Mouse (Mus musculus) left cerebral cortex, postnatal 25 days (tissue): Measurements from ENCODE around the gene Gm20715. TPM values are rescaled to one million over a fixed set of nuclear protein-coding genes. Genes with fewer than 3 reads are reported as not detected.
"Not testable (repeated sequence)": the region's sequence is repeated elsewhere in the genome, so short reads cannot be mapped to it uniquely, and the experiment has no call there.

Experiments used
- DNase-seq, 2 experiments: peaks; one replicate each; pipeline ENCODE4 v3.0.0; 2022; ENCODE audit warnings: low spot score in 2 of 2, mixed read lengths in 1 of 2
- intact Hi-C: fragments of 180-260 bp; cut with DNase I; formaldehyde crosslinking; loops from one replicate; pipeline ENCODE4 v1.15.1; 2025
- total RNA-seq, 2 experiments: library from RNA; stranded (reverse); gene quantifications; 2 replicates each; pipeline ENCODE4 v1.2.3; 2021

The Gm20715 gene
- total RNA-seq: under 1 TPM; 0.09 to 0.16 TPM

DNA sequence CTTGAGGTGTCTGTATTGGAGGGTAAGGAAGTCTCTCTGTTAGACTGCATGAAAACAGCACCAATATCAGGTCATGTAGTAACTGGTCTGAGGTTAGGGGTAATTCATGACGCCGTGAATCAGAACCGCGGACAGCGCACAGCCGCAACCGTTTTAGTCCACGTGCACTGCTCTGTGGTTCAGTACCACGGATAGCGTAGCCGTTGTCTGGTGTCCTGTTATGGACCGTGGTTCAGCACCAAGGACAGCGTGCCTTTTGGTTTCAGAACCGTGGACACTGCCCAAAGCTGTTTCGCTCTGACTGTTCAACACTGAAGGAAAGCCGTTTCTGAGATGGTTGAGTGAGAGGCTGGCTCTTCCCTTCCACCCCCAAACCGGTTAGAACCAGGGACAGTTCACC is at the start of gene Gm20715:
TSS of gene Gm20715 (plus strand) at position 235 of the 400 bp plus-strand sequence.
- intact Hi-C loops: no loop called here
- peak; percentile 70 to 71 for DNase-seq

DNA sequence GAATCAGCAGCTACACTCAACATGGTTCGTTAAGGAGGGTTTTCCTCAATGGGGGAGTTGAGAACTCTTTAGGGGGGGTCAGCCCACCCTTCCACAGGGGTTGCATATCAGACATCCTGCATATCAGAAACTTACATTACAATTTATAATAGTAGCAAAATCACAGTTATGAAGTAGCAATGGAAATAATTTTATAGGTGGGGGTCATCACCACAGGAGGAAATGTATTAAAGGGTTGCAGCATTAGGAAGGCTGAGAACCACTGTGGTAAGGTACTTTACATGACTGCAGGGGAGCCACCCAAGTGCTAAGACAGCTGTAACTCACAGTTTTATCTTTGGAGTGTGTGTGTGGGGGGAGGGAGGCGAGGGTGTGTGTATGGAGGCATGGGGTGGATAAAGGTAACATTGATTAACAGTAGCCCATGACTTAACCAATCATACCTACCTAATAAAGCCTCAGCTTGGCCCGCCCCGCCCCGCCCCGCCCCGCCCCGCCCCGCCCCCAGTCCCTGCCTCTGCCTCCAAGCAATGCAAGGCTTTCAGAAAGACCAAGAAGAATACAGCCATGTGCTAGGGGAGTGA is 49.5 kb upstream of the Gm20715 start:
- DNase-seq: no peak
- intact Hi-C loops: loop anchor here (5.0 to 10.0 kb wide), 3 partner anchors 334 to 937 kb away; partner anchors contain the start of gene Zim1

DNA sequence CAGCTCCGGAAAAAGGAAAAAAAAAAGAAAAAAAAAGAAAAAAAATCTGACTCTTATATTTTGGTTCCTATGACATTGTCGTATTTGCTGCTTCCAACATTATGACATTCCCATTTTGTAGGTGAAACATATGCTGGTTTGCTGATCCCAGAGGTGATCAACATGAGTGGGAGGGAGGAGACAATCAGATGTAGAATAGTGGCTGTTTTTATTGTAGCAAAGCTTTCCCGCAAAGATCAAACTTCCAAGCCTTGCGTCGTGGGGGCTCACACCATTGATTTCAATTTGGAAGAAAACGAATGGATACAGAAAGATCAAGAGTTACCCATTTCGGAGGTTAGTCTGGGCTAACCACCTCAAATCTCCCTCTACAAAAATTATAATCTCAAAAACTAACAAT is 48.3 kb upstream of the Gm20715 start:
- DNase-seq: no peak
- intact Hi-C loops: loop anchor here (2.0 to 10.0 kb wide), 5 partner anchors 19 to 936 kb away; partner anchors contain the start of genes Gm3854, Zfp28 and Zim1

DNA sequence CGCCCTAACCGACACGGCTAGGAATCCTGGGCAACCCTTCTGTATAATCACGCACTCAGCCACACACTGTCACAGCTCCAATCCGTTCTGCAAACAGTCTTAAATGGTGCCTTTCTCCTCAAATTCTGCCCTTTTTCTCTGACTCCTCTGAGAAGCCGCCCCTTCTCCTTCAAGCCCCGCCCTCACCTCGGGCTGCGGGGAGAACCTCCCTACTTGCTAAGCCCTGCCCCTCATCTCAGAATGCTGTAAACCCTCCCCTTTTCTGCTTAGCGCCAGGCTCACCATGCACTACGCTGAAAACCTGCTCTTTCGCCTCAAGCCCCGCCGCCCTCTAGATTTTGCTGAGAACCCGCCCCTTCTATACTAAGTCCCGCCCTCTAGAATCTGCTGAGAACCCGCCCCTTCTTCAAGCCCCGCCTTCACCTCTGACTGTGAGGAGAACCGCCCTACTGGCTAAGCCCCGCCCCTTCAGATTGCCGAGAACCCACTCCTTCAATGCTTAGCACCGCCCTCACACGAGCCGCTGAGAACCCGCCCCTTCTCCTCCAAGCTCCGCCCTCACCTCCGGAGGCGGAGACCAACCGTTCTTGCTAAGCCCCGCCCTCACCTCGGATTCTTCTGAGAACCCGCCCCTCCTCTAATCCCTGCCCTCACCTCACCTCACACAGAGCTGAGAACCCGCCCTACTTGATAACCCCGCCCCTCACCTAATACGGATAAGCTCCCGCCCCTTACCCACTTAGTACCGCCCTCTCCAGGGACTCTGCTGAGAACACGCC is 47.6 kb upstream of the Gm20715 start:
- peak; percentile 96 to 100 for DNase-seq

DNA sequence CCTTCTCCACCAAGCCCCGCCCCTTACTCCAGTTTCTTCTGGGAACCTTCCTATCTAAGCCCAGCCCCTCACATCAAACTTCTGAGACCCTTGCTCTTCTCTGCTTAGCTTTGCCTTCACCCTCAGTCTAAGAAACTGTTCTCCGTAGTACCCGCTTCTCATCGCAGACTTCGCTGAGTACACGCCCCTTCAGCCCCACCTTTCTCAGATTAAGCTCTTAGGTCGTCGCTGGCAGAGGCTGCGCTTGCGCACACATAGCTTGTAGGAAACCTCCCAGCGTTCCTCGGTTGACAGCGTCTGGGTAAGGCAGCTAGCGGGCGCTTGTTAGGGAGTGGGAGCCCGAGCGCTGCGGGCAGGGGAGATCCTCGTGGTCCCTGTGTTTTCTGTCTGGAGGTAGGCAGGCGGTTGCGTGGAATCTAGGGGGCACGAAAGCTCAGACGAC is 47.0 kb upstream of the Gm20715 start, which contains the start of gene Zfp78:
TSS of gene Zfp78 (plus strand) at position 234 of the 442 bp plus-strand sequence.
- intact Hi-C loops: loop anchor here (2.0 to 10.0 kb wide), 5 partner anchors 20 to 934 kb away; partner anchors contain the start of genes Gm3854, Zfp28 and Zim1
- peak; percentile 86 to 92 for DNase-seq

More for the DNA sequence above, 47.6 kb upstream of the Gm20715 start:
- intact Hi-C loops: loop anchor here (2.0 to 10.0 kb wide), 5 partner anchors 20 to 935 kb away; partner anchors contain the start of genes Gm3854, Zfp28 and Zim1

DNA sequence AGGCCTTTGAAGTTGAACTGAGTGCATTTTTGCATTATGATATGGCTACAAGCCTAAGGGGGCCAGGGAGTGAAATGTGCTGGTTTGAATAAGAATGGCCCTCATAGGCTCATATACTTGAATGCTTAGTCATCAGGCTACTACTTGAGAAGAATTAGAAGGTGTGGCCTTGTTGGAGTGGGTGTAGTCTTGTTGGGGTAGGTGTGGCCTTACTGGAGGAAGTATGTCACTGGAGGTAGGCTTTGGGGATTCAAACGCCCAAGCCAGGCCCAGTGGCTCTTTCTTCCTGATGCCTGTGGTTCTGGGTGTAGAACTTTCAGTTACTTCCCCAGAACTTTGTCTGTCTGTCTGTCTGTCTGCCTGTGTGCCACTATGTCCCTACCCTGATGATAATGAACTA is 45.3 kb upstream of the Gm20715 start:
- intact Hi-C loops: loop anchor here (5.0 to 10.0 kb wide), 3 partner anchors 330 to 933 kb away; partner anchors contain the start of gene Zim1

DNA sequence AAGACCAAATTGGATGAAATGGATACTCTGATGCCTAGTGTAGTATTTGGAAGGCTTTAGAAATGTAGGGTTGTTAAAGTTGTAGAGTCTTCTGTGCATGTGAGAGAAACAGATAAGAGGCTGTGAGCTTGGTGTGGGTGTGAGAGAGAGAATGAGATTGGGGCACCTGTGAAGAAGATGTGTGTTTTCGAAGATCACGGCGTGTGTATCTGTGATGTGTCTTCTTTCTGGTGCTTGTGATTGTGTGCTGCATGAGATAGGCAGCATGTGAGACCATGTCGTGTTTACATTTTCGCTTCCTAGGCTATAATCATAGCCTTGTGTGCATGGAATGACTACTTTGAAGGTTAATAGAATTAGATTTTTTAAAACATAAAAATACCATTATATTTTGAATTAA is 42.9 kb upstream of the Gm20715 start:
- intact Hi-C loops: loop anchor here (10.0 kb wide), 1 partner anchor 328 kb away; the partner anchor contains the start of gene Zim1
- no peak for DNase-seq

More for the DNA sequence above, 45.3 kb upstream of the Gm20715 start:
- no peak for DNase-seq

DNA sequence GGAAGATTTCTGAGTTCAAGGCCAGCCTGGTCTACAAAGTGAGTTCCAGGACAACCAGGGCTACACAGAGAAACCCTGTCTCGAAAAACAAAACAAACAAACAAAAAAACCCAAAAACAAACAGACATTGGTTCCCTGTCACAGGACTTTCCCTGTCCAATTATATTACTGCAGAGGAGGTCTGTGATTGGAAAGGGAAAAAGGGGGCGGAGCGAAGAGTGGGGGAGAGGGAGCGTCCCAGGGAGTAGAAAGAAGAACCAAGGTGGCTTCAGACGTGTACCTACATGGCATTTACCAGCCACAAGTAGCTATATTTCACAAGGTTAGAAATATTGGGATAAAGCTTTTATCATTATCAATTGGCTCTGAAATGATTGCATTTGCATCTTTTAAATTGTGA is 41.9 kb upstream of the Gm20715 start:
- DNase-seq: not testable (repeated sequence)
- intact Hi-C loops: loop anchor here (10.0 kb wide), 1 partner anchor 327 kb away; the partner anchor contains the start of gene Zim1

DNA sequence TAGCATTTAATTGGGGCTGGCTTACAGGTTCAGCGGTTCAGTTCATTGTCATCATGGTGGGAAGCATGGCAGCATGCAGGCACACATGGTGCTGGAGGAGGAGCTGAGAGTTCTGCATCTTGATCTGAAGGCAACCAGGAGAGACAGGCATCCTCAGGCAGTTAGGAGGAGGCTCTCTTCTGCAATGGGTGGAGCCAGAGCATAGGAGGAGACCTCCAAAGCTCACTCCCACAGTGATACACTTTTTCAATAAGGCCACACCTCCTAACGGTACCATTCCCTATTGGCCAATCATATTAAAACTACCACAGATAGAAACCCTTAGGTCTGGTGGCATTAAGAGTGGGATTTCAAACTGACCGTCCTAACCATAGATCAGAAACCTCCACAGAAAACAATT is 40.6 kb upstream of the Gm20715 start:
- DNase-seq: no peak
- intact Hi-C loops: loop anchor here (10.0 kb wide), 1 partner anchor 325 kb away; the partner anchor contains the start of gene Zim1

DNA sequence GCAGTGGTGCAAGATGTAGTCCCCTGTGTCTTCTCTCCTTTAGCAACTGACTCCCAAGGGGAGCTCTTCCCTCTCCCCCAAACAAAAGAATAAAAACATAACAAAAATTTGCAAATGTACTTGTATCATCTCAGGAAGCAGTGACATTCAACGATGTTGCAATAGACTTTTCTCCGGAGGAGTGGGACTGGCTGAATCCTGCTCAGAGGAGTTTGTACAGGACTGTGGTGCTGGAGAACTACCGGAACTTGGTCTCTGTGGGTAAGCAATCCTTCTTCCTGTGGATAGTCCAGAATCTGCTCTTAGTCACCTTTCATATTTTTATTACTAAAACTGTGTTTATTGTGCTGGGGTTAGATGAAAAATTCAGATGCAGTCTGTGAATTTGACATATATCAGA is 37.1 kb upstream of the Gm20715 start:
- intact Hi-C loops: no loop called here
- DNase-seq: no peak

DNA sequence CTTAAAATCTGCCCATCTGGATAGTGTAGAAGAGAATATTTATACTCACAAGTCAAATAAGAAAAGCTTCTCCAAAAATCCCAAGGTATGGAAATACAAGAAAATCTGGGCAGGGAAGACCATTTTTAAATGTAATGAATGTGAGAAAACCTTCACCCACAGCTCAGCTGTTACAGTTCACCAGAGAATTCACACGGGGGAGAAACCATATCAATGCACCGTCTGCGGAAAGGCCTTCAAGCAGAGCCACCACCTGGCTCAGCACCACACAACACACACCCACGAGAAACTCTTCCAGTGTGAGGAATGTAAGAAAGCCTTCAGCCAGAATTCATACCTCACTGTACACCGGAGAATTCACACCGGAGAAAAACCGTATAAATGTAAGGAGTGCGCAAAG is 31.6 kb upstream of the Gm20715 start:
- intact Hi-C loops: loop anchor here (1.0 to 2.0 kb wide), 2 partner anchors 42 to 398 kb away; no protein-coding TSS in a partner anchor
- peak; percentile 69 to 95 for DNase-seq

DNA sequence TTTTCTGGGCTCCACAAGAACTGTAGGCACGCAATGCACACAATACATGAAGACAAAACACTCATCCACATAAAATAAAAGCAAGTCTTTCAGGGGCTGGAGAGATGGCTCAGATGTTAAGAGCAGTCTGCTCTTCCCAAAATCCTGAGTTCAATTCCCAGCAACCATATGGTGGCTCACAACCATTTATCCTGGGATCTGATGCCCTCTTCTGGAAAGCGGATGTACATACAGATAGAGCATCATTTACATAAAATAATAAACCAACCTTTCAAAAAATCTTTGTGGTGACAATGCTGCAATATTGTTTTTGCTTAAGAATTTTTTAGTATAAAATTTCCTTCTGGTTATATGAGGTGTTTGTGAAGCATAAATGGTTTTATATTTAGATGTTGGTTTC is 28.6 kb upstream of the Gm20715 start:
- DNase-seq: no peak
- intact Hi-C loops: no loop called here

DNA sequence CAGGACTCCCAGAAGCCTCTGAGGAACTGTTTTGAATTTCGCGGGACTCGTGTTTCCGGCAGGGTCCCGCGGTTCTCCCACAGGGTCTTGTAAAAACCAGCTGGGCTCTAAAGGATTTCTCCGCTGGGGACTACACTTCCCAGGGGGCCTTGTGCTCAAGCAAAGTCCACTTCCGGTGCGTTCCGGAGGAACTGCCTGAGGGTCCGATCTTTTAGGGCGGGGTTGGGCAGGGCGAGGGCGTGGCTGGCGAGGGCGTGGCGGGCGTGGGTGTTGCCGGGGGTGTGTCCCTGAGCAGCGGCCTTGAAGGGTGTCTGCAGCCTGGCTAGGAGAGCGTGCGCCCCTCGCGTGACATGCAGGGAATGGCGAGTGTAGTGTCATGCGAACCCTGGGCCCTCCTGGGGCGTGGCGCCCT is 27.0 kb upstream of the Gm20715 start, which contains the start of gene Zfp28:
TSS of gene Zfp28 (plus strand) at position 252 of the 412 bp plus-strand sequence.
- peak; percentile 88 to 95 for DNase-seq
- intact Hi-C loops: loop anchor here (2.0 kb wide), 1 partner anchor 20 kb away; the partner anchor contains the start of gene Zfp78

DNA sequence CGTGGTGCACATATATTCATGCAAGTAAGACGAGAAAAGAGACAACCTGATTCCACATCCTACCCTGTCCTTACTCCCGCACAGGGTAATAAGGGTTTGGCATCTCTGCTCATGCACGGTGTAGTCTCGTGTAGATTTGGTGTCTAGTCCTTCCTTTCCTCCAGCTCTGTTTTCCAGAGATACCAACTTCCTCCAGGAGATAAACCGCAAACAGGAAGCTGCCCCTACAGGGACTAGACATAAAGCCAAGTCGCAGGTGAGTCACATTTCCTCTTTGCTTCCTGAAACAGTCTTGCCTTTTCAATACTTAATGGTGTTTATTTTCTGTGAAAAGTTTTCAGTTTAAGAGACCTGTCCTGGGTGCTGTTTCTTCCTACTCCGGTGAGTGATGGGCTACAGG is 26.1 kb upstream of the Gm20715 start:
- DNase-seq: no peak
- intact Hi-C loops: no loop called here

DNA sequence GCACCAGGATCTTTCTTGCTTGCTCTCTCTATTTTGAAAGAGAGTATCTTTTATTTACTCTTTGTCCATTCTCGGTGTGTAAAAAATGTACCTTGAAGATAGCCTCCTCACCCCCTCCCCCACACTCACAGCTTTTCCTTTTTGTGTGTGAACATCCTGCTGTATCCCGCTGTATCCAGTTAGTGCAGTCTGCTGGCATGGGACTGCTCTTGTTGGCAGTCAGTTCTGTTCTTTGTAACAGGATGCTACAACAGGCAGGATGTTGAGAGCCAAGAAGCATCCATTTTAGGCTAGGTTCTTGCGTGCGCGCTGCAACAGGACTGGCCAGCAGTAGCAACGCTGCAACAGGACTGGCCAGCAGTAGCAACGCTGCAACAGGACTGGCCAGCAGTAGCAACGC is 23.1 kb upstream of the Gm20715 start:
- peak; percentile 10 to 43 for DNase-seq
- intact Hi-C loops: no loop called here

DNA sequence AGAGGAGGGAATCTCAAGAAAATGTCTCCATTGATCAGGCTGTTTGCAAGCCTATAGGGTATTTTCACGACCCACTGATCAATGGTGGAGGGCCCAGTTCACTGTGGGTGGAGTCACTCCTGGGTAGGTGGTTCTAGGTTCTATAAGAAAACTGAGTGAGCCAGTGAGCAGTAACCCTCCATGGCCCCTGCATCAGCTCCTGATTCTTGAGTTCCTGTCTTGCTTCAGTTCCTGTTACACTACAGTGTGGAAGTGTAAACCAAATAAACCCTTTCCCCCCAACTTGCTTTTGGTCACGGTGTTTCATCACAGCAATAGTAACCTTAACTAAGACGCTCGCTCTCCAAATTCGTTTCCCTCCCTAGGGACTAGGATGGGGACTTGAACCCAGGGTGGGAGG is 21.1 kb upstream of the Gm20715 start:
- no peak for DNase-seq
- intact Hi-C loops: no loop called here

DNA sequence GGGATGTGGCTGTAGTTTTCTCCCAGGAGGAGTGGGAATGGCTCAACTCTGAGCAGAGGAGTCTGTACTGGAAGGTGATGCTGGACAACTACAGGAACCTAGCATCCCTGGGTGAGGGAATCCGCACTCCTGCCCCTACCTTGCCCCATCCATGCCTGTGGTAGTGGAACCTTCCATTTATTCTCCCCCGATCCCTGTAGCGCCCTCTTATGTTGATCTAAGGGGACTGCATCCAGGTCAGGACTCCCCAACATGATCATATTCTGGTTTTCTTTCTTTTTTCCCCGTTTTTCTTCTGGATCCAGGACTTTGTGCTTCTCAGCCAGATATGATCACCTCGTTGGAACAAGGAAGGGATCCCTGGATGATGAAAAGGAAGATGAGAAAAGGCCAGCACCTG is 20.6 kb upstream of the Gm20715 start:
- no peak for DNase-seq
- intact Hi-C loops: no loop called here

DNA sequence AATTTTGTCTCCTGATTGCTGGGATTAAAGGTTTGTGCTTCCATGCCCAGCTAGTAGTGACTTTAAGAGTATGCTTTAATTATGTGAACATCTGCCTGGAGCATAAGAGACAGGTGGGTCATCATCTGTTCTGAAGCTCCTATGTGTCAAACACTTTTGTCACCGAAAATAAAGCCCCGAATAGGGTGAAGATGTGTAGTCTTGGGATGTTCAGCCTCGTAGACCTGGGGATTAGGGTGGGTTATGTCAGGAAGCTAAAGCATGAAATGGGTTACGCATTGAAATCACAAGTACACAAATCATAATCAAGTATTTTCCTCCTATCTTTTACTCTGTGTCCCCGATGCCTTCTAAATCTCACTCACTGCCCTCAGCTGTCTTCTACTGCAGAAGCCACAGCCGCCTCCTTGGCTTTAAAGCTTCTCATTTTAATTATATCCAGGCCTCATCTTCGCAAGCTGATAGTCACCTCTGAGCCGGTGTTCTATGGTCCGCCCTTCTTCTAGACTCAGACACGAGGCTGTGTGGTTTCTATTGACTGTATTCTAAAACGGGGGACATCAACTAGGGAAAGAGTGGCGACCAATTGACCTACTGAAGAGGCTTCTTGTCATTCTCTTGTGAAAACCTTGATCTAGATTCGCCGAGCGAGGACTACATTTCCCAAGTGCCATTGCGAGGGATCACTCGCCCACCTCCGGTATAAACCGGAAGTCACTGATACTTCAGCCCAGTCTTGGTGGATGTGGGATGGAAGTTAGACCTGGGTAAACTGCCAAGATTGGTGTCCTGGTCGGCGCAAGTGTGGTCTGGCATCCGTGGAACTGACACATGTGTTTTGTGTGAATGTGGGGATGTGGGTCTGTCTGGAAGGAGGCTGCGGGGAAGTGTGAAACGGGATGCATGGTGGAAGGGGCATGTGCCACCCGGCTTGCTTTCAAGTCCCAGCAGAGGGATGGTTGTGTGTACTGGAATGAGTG is 11.8 kb upstream of the Gm20715 start, which contains the start of gene Smim17:
TSS of gene Smim17 (plus strand) at position 720 of the 980 bp plus-strand sequence.
- intact Hi-C loops: no loop called here

More for the DNA sequence above, 11.8 kb upstream of the Gm20715 start, which contains the start of gene Smim17:
- peak; percentile 78 to 88 for DNase-seq
